Mouse (Mus musculus) liver, embryonic 14.5 days (tissue): ENCODE results near the gene Zdhhc7. TPM values are rescaled to one million over a fixed set of nuclear protein-coding genes. Genes with fewer than 3 reads are reported as not detected.

Experiments
- ATAC-seq: fragments of 200-750 bp; cut with Nextera tagmentation; 2 replicates; pipeline ENCODE4 v1.8.0; 2017; ENCODE audit warnings: moderate number of reproducible peaks, mild to moderate bottlenecking, moderate library complexity; ENCODE audit not compliant: insufficient read depth
- DNase-seq, 3 experiments: peaks; one replicate each; pipeline ENCODE4 v3.0.0-alpha.2; 2012 to 2013; ENCODE audit warnings: low read depth in 3 of 3, low spot score in 3 of 3
- H3K27ac ChIP-seq: fragments of 300-500 bp; sonication (generic); 2 replicates; pipeline ENCODE4 v1.5.1; 2014; ENCODE audit warnings: moderate library complexity, mild to moderate bottlenecking, control low read depth, inconsistent platforms
- H3K27me3 ChIP-seq: fragments of 300-500 bp; sonication (generic); 2 replicates; pipeline ENCODE4 v1.6.1; 2014; ENCODE audit warnings: mild to moderate bottlenecking, low read length, moderate library complexity; ENCODE audit not compliant: control insufficient read depth, insufficient read depth
- H3K36me3 ChIP-seq: fragments of 300-500 bp; sonication (generic); replicated peaks from 2 replicates; pipeline ENCODE4 v1.6.1; 2014; ENCODE audit warnings: low read depth; ENCODE audit not compliant: control insufficient read depth, insufficient read depth
- H3K4me1 ChIP-seq, 2 experiments: fragments of 200-500 bp in 1 of 2; fragments of 300-500 bp in 1 of 2; sonication (generic) in 1 of 2; replicated peaks; 2 replicates each; pipeline ENCODE4 v1.6.1; 2012 to 2014; ENCODE audit warnings: antibody characterized with exemption in 1 of 2, inconsistent platforms in 1 of 2, low read length in 1 of 2; ENCODE audit not compliant: control insufficient read depth in 2 of 2, insufficient read depth in 2 of 2
- H3K4me2 ChIP-seq: fragments of 300-500 bp; sonication (generic); 2 replicates; pipeline ENCODE4 v1.6.1; 2014; ENCODE audit warnings: low read depth, mild to moderate bottlenecking, control low read depth, moderate library complexity
- H3K4me3 ChIP-seq, 2 experiments: fragments of 200-500 bp in 1 of 2; fragments of 300-500 bp in 1 of 2; sonication (generic) in 1 of 2; 2 replicates each; pipeline ENCODE4 v1.5.1; 2012 to 2014; ENCODE audit warnings: low read depth in 2 of 2, low read length in 2 of 2, mild to moderate bottlenecking in 2 of 2, control low read depth in 1 of 2, inconsistent platforms in 1 of 2, moderate library complexity in 1 of 2; ENCODE audit not compliant: insufficient read depth in 1 of 2
- H3K9ac ChIP-seq: fragments of 300-500 bp; sonication (generic); replicated peaks from 2 replicates; pipeline ENCODE4 v1.6.1; 2014; ENCODE audit warnings: mild to moderate bottlenecking, control low read depth, moderate library complexity
- H3K9me3 ChIP-seq: fragments of 300-500 bp; sonication (generic); 2 replicates; pipeline ENCODE4 v1.6.1; 2016; ENCODE audit warnings: low read length, mixed read lengths; ENCODE audit not compliant: control insufficient read depth
- CTCF ChIP-seq: IDR thresholded peaks from 2 replicates; pipeline ENCODE4 v1.5.1; 2016; ENCODE audit warnings: antibody characterized with exemption, low read depth, control low read depth
- EP300 ChIP-seq: IDR thresholded peaks from 2 replicates; pipeline ENCODE4 v1.6.1; 2016; ENCODE audit warnings: antibody characterized with exemption, low read depth
- whole genome bisulfite sequencing: fragments of 180-500 bp; shearing (Covaris S2); extraction: QIAGEN DNeasy Blood & Tissue Kit; methylation state at CpG from one replicate; pipeline ENCODE4 v1.1.7; 2014; ENCODE audit not compliant: insufficient replicate concordance; 5-methylcytosine and 5-hydroxymethylcytosine counted together
- polyA plus RNA-seq, 2 experiments: library from polyadenylated mRNA; depleted of rRNA in 1 of 2; stranded (reverse) in 1 of 2; unstranded in 1 of 2; fragments of >200 nt; fragmentation: Nextera tagmentation in 1 of 2; extraction: Ambion mirVana in 1 of 2; gene quantifications; 2 replicates each; pipeline versions ENCODE4 v1.2.1 to v1.2.3; 2012 to 2014

Gene Zdhhc7
- polyA plus RNA-seq, 2 experiments: 9.2 to 12.2 TPM

DNA sequence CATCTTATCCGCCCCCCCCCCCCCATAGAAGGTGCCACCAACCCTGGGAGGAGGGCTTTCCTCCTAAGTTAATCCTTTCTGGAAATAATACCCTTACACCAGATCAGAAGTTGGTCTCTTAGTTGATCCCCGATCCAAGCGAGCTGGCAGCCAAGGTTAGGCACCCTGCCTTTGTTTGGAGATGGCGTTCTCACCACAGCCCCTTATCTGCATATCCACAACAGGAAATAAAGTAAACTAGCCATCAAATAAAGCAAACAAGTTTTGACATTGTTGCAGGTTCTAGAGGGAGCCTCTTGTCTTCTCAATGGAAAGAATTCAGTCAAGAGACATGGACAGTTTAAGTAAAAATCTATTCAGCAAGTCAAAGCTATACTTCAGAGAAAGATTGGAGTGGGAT, 10.1 kb upstream of the Zdhhc7 start:
- WGBS: 34% methylated on average over 4 of the region's 4 CpGs
- Histone ChIP-seq H3K36me3 (no peaks in the 10 kb centered on the region), H3K4me2 (no peak overlapping the region), H3K27ac (no peak overlapping the region), H3K4me1 (peaks cover 2 to 10% of the 10 kb centered on the region in 2 experiments; a peak in 3 of 4 replicates), H3K9me3 (no peaks in the 10 kb centered on the region), H3K27me3 (peaks cover 24% of the 10 kb centered on the region), H3K4me3 (no peak overlapping the region), H3K9ac (no peak overlapping the region)
- TF ChIP-seq EP300: no peak
- no peak for TF ChIP-seq CTCF
- DNase-seq (no peak), ATAC-seq (no peak)

DNA sequence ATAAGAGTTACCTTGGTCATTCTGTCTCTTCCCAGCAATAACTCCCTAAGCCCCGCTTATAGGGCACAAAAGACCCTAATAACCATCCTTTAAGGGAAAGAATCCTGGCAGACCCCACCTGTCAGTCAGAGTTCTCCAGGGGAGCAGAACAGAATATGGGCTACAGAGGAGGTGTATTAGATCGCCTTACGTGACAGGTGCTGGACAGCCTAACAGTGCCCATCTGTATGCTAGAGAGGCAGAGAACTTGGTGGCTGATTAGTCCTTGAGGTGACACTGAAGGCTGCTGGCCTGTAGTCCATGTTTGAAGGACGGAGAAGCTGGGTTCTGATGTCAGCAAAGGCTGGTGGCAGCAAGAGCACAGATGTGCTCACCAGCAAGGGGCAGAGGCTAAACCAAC, 9.7 kb upstream of the Zdhhc7 start:
- H3K36me3 ChIP-seq: no peaks in the 10 kb centered on the region
- H3K4me1 ChIP-seq: peaks cover 2 to 10% of the 10 kb centered on the region in 2 experiments; a peak in 3 of 4 replicates
- ATAC-seq (no peak), DNase-seq (no peak)
- H3K4me3 ChIP-seq: no peak overlapping the region
- no peak overlapping the region for H3K9ac ChIP-seq
- no peak overlapping the region for H3K27ac ChIP-seq
- TF ChIP-seq EP300 (no peak), CTCF (no peak)
- H3K9me3 ChIP-seq: no peaks in the 10 kb centered on the region
- 58% methylated on average over 4 of the region's 4 CpGs for WGBS
- H3K27me3 ChIP-seq: peaks cover 20% of the 10 kb centered on the region
- no peak overlapping the region for H3K4me2 ChIP-seq

DNA sequence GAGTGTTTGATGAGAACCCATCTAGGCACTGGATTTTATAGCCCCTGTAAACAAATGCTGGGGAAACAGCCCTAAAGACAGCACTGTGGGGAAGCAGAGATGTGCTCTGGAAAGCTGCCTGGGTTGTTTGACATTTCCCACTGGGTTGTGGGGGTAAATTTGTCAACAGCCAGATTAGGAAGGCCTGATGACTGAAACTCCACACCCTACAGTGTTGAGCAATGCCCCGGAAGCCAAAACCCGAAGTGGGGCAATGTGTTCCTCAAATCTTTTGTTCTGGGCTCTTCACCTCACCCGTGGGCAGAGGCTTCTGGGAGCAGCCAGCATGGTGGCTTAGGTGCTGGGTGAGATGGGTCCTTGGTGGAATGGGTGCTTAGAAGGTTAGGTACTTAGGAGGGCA, 7.9 kb upstream of the Zdhhc7 start:
- H3K9me3 ChIP-seq: no peaks in the 10 kb centered on the region
- ATAC-seq (no peak), DNase-seq (no peak)
- H3K4me3 ChIP-seq: no peak overlapping the region
- no peaks in the 10 kb centered on the region for H3K36me3 ChIP-seq
- 14% methylated on average over 3 of the region's 3 CpGs for whole genome bisulfite sequencing
- no peak overlapping the region for H3K4me2 ChIP-seq
- TF ChIP-seq CTCF (no peak), EP300 (no peak)
- no peak overlapping the region for H3K9ac ChIP-seq
- H3K4me1 ChIP-seq: peaks cover 2 to 10% of the 10 kb centered on the region in 2 experiments; a peak in 3 of 4 replicates
- H3K27me3 ChIP-seq: peaks cover 2% of the 10 kb centered on the region
- no peak overlapping the region for H3K27ac ChIP-seq

DNA sequence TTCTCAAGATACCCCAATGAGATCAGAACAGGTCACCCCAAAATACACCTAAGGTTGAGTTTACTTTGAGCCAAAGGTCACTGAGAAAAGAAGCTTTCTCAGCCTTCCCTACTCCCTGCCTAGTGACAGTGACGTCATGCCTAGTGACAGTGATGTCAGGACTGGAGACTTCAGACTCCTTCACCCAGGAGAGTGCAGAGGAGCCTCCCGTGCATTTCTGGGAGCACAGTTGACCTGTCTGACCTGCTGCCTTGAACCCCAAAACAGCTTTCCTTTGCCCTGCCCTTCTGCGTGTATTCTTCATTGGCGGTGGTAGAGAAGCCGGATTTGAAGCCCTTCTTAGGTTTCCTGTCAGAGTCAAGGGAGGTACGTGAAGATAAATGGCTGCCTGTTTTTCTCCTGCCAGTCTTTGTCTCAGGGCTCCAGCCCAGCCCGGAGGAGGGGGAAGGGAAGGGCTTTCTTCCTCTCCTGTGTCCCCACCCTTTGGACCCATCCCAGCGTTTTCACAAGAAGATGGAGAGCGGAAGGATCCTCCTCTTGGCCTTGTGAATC, 3.5 kb upstream of the Zdhhc7 start:
- H3K4me1 ChIP-seq: peaks cover 11 to 12% of the 10 kb centered on the region in 2 experiments
- ATAC-seq (no peak), DNase-seq (no peak)
- no peak overlapping the region for H3K4me3 ChIP-seq
- H3K36me3 ChIP-seq: no peaks in the 10 kb centered on the region
- no peak overlapping the region for H3K4me2 ChIP-seq
- TF ChIP-seq EP300 (no peak), CTCF (no peak)
- no peak overlapping the region for H3K9ac ChIP-seq
- no peak overlapping the region for H3K27ac ChIP-seq
- H3K9me3 ChIP-seq: no peaks in the 10 kb centered on the region
- no peaks in the 10 kb centered on the region for H3K27me3 ChIP-seq
- WGBS: 27% methylated on average over 9 of the region's 9 CpGs

DNA sequence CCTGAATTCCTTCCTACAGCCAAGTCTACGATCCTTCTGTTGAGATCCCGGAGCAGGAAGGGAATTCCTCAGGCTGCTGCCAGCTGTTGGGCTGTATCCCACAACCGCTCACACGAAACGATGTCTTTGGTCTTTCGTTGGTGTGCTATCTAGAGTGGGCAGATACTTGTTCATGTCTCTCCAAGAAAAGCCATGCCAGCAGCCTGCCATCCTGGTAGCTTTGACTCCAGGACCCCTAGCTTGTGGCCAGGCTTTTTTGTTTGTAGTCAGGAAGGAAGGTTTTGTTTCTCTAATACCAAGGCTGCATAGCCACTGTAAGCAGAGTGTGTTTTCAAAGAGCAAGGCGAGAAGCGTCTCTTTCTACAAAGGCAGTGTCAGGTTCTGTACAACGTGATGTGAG, 2.6 kb upstream of the Zdhhc7 start:
- no peak overlapping the region for H3K4me3 ChIP-seq
- TF ChIP-seq EP300 (no peak), CTCF (no peak)
- WGBS: 77% methylated on average over 9 of the region's 9 CpGs
- no peaks in the 10 kb centered on the region for H3K9me3 ChIP-seq
- no peak overlapping the region for H3K27ac ChIP-seq
- peaks cover 9 to 11% of the 10 kb centered on the region in 2 experiments for H3K4me1 ChIP-seq
- no peak for DNase-seq
- no peak overlapping the region for H3K9ac ChIP-seq
- no peak overlapping the region for H3K4me2 ChIP-seq
- H3K36me3 ChIP-seq: no peaks in the 10 kb centered on the region
- H3K27me3 ChIP-seq: no peaks in the 10 kb centered on the region
- no peak for ATAC-seq
